Mouse (Mus musculus) v-Abl transformed pro-B cells (cell line): ENCODE measurements around the gene Syt1.

Experiments used
- in situ Hi-C, 2 experiments: fragments of 400-800 bp; cut with MboI; formaldehyde crosslinking; loops; one replicate each; pipeline ENCODE4 v1.15.1; 2025; ENCODE audit not compliant: unreplicated experiment in 2 of 2

The Syt1 gene

GRCm38 (mm10) chr10:108534112-108534511 is 476.7 kb downstream of the Syt1 start:
- in situ Hi-C loops, result no loop called here

- in situ Hi-C loops, result no loop called here
These were observed 477.9 kb downstream of the Syt1 start for GRCm38 (mm10) chr10:108532916-108533315.

GRCm38 (mm10) chr10:108532283-108532682 is 478.5 kb downstream of the Syt1 start:
- in situ Hi-C loops, result no loop called here

GRCm38 (mm10) chr10:108531641-108532040 is 479.1 kb downstream of the Syt1 start:
- in situ Hi-C loops, result no loop called here

- in situ Hi-C loops, result no loop called here
These were observed 479.7 kb downstream of the Syt1 start for GRCm38 (mm10) chr10:108531111-108531510.

GRCm38 (mm10) chr10:108528338-108528737 is 482.4 kb downstream of the Syt1 start:
- in situ Hi-C loops, result no loop called here

GRCm38 (mm10) chr10:108525506-108525905 is 485.3 kb downstream of the Syt1 start:
- in situ Hi-C loops, result no loop called here

GRCm38 (mm10) chr10:108524306-108525029 is 486.3 kb downstream of the Syt1 start:
- in situ Hi-C loops, result no loop called here

- in situ Hi-C loops, result no loop called here
These were observed 491.6 kb downstream of the Syt1 start for GRCm38 (mm10) chr10:108519156-108519555.

GRCm38 (mm10) chr10:108517076-108517475 is 493.7 kb downstream of the Syt1 start:
- in situ Hi-C loops, result no loop called here

- in situ Hi-C loops, result no loop called here
These were observed 496.1 kb downstream of the Syt1 start for GRCm38 (mm10) chr10:108514671-108515070.

- in situ Hi-C loops, result no loop called here
These were observed 501.2 kb downstream of the Syt1 start for GRCm38 (mm10) chr10:108509579-108509978.

- in situ Hi-C loops, result no loop called here
These were observed 503.9 kb downstream of the Syt1 start for GRCm38 (mm10) chr10:108506917-108507316.

- in situ Hi-C loops, result no loop called here
These were observed 505.9 kb downstream of the Syt1 start for GRCm38 (mm10) chr10:108504925-108505324.

- in situ Hi-C loops, result no loop called here
These were observed 506.5 kb downstream of the Syt1 start for GRCm38 (mm10) chr10:108504128-108504870.

GRCm38 (mm10) chr10:108490231-108490630 is 520.6 kb downstream of the Syt1 start:
- in situ Hi-C loops, result no loop called here

- in situ Hi-C loops, result no loop called here
These were observed 526.8 kb downstream of the Syt1 start for GRCm38 (mm10) chr10:108483991-108484390.

- in situ Hi-C loops, result no loop called here
These were observed 530.5 kb downstream of the Syt1 start for GRCm38 (mm10) chr10:108480146-108480850.

- in situ Hi-C loops, result no loop called here
These were observed 540.3 kb downstream of the Syt1 start for GRCm38 (mm10) chr10:108470319-108470955.

GRCm38 (mm10) chr10:108466539-108466938 is 544.2 kb downstream of the Syt1 start:
- in situ Hi-C loops, result no loop called here

- in situ Hi-C loops, result no loop called here
These were observed 548.9 kb downstream of the Syt1 start for GRCm38 (mm10) chr10:108461862-108462261.
